Mouse (Mus musculus): ENCODE measurements around the gene Zfp740. TPM values are rescaled to one million over a fixed set of nuclear protein-coding genes. Genes with fewer than 3 reads are reported as not detected.

The Zfp740 gene
- polyA plus RNA-seq, 1 experiment from 2014 or later: 88.7 TPM

GRCm38 (mm10) chr15:102195373-102195772 is 7.7 kb upstream of the Zfp740 start:
- no peak overlapping the region for H3K27ac ChIP-seq
- no peaks in the 10 kb centered on the region for H3K9me3 ChIP-seq (replicated peaks)
- H3K27me3 ChIP-seq (ENCODE audit: low read depth, poor library complexity, severe bottlenecking): no peaks in the 10 kb centered on the region
- no peak overlapping the region for H3K4me3 ChIP-seq
- H3K36me3 ChIP-seq: peaks cover 16% of the 10 kb centered on the region
- 85% methylated on average over 4 of the region's 4 CpGs for WGBS
- no peak for DNase-seq (ENCODE audit: low spot score)
- peaks cover 5% of the 10 kb centered on the region; the same call in 1 of the 2 replicates for H3K4me1 ChIP-seq

GRCm38 (mm10) chr15:102198841-102199240 is 4.2 kb upstream of the Zfp740 start:
- Histone ChIP-seq H3K4me1 (peaks cover 8% of the 10 kb centered on the region), H3K27ac (no peak overlapping the region), H3K36me3 (peaks cover 21% of the 10 kb centered on the region), H3K4me3 (no peak overlapping the region), H3K9me3 (replicated peaks) (no peaks in the 10 kb centered on the region), H3K27me3 (ENCODE audit: low read depth, poor library complexity, severe bottlenecking) (no peaks in the 10 kb centered on the region)
- 85% methylated on average over 4 of the region's 4 CpGs for WGBS
- DNase-seq (ENCODE audit: low spot score): no peak

- no peaks in the 10 kb centered on the region for H3K9me3 ChIP-seq (replicated peaks)
- peaks cover 59% of the 10 kb centered on the region for H3K36me3 ChIP-seq
- WGBS: under 1% methylated on average over 34 of the region's 72 CpGs
- no peak for DNase-seq (ENCODE audit: low spot score)
- peak overlapping the region; percentile 99 for H3K27ac ChIP-seq
- H3K27me3 ChIP-seq (ENCODE audit: low read depth, poor library complexity, severe bottlenecking): no peaks in the 10 kb centered on the region
- H3K4me1 ChIP-seq: peaks cover 27% of the 10 kb centered on the region
- H3K4me3 ChIP-seq: peak overlapping the region; percentile 82
Measured at GRCm38 (mm10) chr15:102203835-102204381, 859 bp downstream of the Zfp740 start.

GRCm38 (mm10) chr15:102204674-102205505 is 1.8 kb downstream of the Zfp740 start, which contains the start of gene Csad:
Gene Csad, minus strand, starts transcription at chr15:102204724.
- no peak for DNase-seq (ENCODE audit: low spot score)
- peak within 1 kb of the TSS; percentile 82 for H3K4me3 ChIP-seq
- H3K9me3 ChIP-seq (replicated peaks): no peaks in the 10 kb centered on the region
- H3K4me1 ChIP-seq: peaks cover 27% of the 10 kb centered on the region
- WGBS: 77% methylated on average over 19 of the region's 19 CpGs
- H3K27me3 ChIP-seq (ENCODE audit: low read depth, poor library complexity, severe bottlenecking): no peaks in the 10 kb centered on the region
- peak within 1 kb of the TSS; percentile 99 for H3K27ac ChIP-seq
- H3K36me3 ChIP-seq: peaks cover 62% of the 10 kb centered on the region

- peaks cover 27% of the 10 kb centered on the region for H3K4me1 ChIP-seq
- peaks cover 64% of the 10 kb centered on the region for H3K36me3 ChIP-seq
- H3K9me3 ChIP-seq (replicated peaks): no peaks in the 10 kb centered on the region
- no peak for DNase-seq (ENCODE audit: low spot score)
- peak overlapping the region; percentile 30; the same call in 1 of the 2 replicates for H3K27ac ChIP-seq
- 88% methylated on average over 8 of the region's 8 CpGs for WGBS
- no peaks in the 10 kb centered on the region for H3K27me3 ChIP-seq (ENCODE audit: low read depth, poor library complexity, severe bottlenecking)
- peak overlapping the region; percentile 82 for H3K4me3 ChIP-seq
Measured at GRCm38 (mm10) chr15:102205779-102206178, 2.7 kb downstream of the Zfp740 start.

- H3K4me3 ChIP-seq: no peak overlapping the region
- 91% methylated on average over 3 of the region's 3 CpGs for WGBS
- peaks cover 26% of the 10 kb centered on the region for H3K4me1 ChIP-seq
- H3K9me3 ChIP-seq (replicated peaks): no peaks in the 10 kb centered on the region
- no peaks in the 10 kb centered on the region for H3K27me3 ChIP-seq (ENCODE audit: low read depth, poor library complexity, severe bottlenecking)
- no peak for DNase-seq (ENCODE audit: low spot score)
- no peak overlapping the region for H3K27ac ChIP-seq
- H3K36me3 ChIP-seq: peaks cover 79% of the 10 kb centered on the region
Measured at GRCm38 (mm10) chr15:102207351-102207750, 4.3 kb downstream of the Zfp740 start.

- 89% methylated on average over 9 of the region's 9 CpGs for WGBS
- Histone ChIP-seq H3K9me3 (replicated peaks) (no peaks in the 10 kb centered on the region), H3K4me3 (no peak overlapping the region), H3K36me3 (peaks cover 86% of the 10 kb centered on the region), H3K27ac (no peak overlapping the region), H3K27me3 (ENCODE audit: low read depth, poor library complexity, severe bottlenecking) (no peaks in the 10 kb centered on the region), H3K4me1 (peaks cover 19% of the 10 kb centered on the region)
- DNase-seq (ENCODE audit: low spot score): no peak
Measured at GRCm38 (mm10) chr15:102208092-102208561, 5.1 kb downstream of the Zfp740 start.

GRCm38 (mm10) chr15:102209114-102209513 is 6.1 kb downstream of the Zfp740 start:
- H3K4me3 ChIP-seq: no peak overlapping the region
- H3K9me3 ChIP-seq (replicated peaks): no peaks in the 10 kb centered on the region
- H3K27me3 ChIP-seq (ENCODE audit: low read depth, poor library complexity, severe bottlenecking): no peaks in the 10 kb centered on the region
- H3K4me1 ChIP-seq: peaks cover 18% of the 10 kb centered on the region
- peaks cover 96% of the 10 kb centered on the region for H3K36me3 ChIP-seq
- no peak for DNase-seq (ENCODE audit: low spot score)
- WGBS: 87% methylated on average over 8 of the region's 8 CpGs
- H3K27ac ChIP-seq: no peak overlapping the region

- WGBS: 96% methylated on average over 4 of the region's 4 CpGs
- H3K27me3 ChIP-seq (ENCODE audit: low read depth, poor library complexity, severe bottlenecking): no peaks in the 10 kb centered on the region
- no peak overlapping the region for H3K27ac ChIP-seq
- no peak overlapping the region for H3K4me3 ChIP-seq
- H3K4me1 ChIP-seq: peaks cover 1% of the 10 kb centered on the region
- H3K36me3 ChIP-seq: peaks cover 98% of the 10 kb centered on the region
- no peaks in the 10 kb centered on the region for H3K9me3 ChIP-seq (replicated peaks)
- DNase-seq (ENCODE audit: low spot score): no peak
Measured at GRCm38 (mm10) chr15:102210816-102211215, 7.8 kb downstream of the Zfp740 start.

- no peak for DNase-seq (ENCODE audit: low spot score)
- Histone ChIP-seq H3K27ac (no peak overlapping the region), H3K27me3 (ENCODE audit: low read depth, poor library complexity, severe bottlenecking) (no peaks in the 10 kb centered on the region), H3K9me3 (replicated peaks) (no peaks in the 10 kb centered on the region), H3K4me3 (no peak overlapping the region), H3K4me1 (peaks cover under 1% of the 10 kb centered on the region; the same call in 1 of the 2 replicates), H3K36me3 (peaks cover 99% of the 10 kb centered on the region)
- WGBS: 88% methylated on average over 6 of the region's 6 CpGs
Measured at GRCm38 (mm10) chr15:102211895-102212294, 8.8 kb downstream of the Zfp740 start.

GRCm38 (mm10) chr15:102214132-102214531 is 11.1 kb downstream of the Zfp740 start:
- DNase-seq (ENCODE audit: low spot score): no peak
- Histone ChIP-seq H3K36me3 (peaks cover 87% of the 10 kb centered on the region), H3K9me3 (replicated peaks) (no peaks in the 10 kb centered on the region), H3K4me3 (no peak overlapping the region), H3K4me1 (peaks cover 2% of the 10 kb centered on the region; the same call in 1 of the 2 replicates), H3K27me3 (ENCODE audit: low read depth, poor library complexity, severe bottlenecking) (no peaks in the 10 kb centered on the region), H3K27ac (no peak overlapping the region)
- WGBS: 62% methylated on average over 2 of the region's 2 CpGs

GRCm38 (mm10) chr15:102215624-102216023 is 12.6 kb downstream of the Zfp740 start:
- H3K27ac ChIP-seq: no peak overlapping the region
- H3K4me3 ChIP-seq: no peak overlapping the region
- no peaks in the 10 kb centered on the region for H3K9me3 ChIP-seq (replicated peaks)
- WGBS: 73% methylated on average over 6 of the region's 6 CpGs
- H3K36me3 ChIP-seq: peaks cover 72% of the 10 kb centered on the region
- no peaks in the 10 kb centered on the region for H3K27me3 ChIP-seq (ENCODE audit: low read depth, poor library complexity, severe bottlenecking)
- H3K4me1 ChIP-seq: peaks cover 2% of the 10 kb centered on the region; the same call in 1 of the 2 replicates
- no peak for DNase-seq (ENCODE audit: low spot score)
